Mouse (Mus musculus) heart, embryonic 10.5 days (tissue): ENCODE data around the gene Zpbp. TPM values are rescaled to one million over a fixed set of nuclear protein-coding genes. Genes with fewer than 3 reads are reported as not detected.

Experiments used
- DNase-seq: peaks from one replicate; pipeline ENCODE4 v3.0.0-alpha.2; 2017; ENCODE audit warnings: low spot score
- H3K27ac ChIP-seq: fragments of 300-500 bp; sonication (generic); 2 replicates; pipeline ENCODE4 v1.5.1; 2016; ENCODE audit warnings: mild to moderate bottlenecking
- H3K27me3 ChIP-seq: fragments of 300-500 bp; sonication (generic); 2 replicates; pipeline ENCODE4 v1.6.1; 2016; ENCODE audit warnings: mild to moderate bottlenecking; ENCODE audit not compliant: poor library complexity, insufficient read depth, severe bottlenecking
- H3K36me3 ChIP-seq: fragments of 300-500 bp; sonication (generic); 2 replicates; pipeline ENCODE4 v1.6.1; 2016; ENCODE audit warnings: mild to moderate bottlenecking, moderate library complexity
- H3K4me1 ChIP-seq: fragments of 300-500 bp; sonication (generic); 2 replicates; pipeline ENCODE4 v1.6.1; 2016; ENCODE audit warnings: mild to moderate bottlenecking
- H3K4me3 ChIP-seq: fragments of 300-500 bp; sonication (generic); 2 replicates; pipeline ENCODE4 v1.5.1; 2016; ENCODE audit warnings: mild to moderate bottlenecking, moderate library complexity
- H3K9me3 ChIP-seq: fragments of 300-500 bp; sonication (generic); 2 replicates; pipeline ENCODE4 v1.6.1; 2016; ENCODE audit warnings: mild to moderate bottlenecking, moderate library complexity
- WGBS: fragments of 180-500 bp; shearing (Covaris S2); methylation state at CpG from one replicate; pipeline ENCODE4 v1.1.7; 2016; 5-methylcytosine and 5-hydroxymethylcytosine counted together
- polyA plus RNA-seq: library from polyadenylated mRNA; unstranded; fragments of >200 nt; fragmentation: Nextera tagmentation; extraction: Ambion mirVana; gene quantifications from 2 replicates; pipeline ENCODE4 v1.2.1, GENCODE M21; 2016

The Zpbp gene
- polyA plus RNA-seq, 1 experiment from 2014 or later, result 0.60 TPM

DNA sequence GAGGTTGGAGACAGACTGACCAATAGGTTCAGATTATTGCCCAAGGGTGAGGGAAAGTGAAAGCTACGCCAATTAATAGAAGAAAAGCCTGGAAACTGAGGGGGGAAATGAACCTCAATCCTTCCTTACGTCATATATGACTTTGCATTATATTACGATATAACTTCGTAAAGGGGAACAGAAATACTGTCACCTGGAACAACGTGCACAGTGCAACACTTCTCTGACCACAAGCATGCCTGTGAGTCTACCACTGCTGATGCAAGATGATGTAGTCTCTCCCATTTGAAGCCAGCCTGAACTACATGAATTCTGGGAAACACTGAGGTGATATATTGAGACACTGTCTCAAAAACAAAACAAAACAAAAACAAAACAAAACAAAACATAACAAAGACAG is 90.9 kb downstream of the Zpbp start:
- no peaks in the 10 kb centered on the region for H3K4me1 ChIP-seq
- WGBS, result 84% methylated on average over 5 of the region's 5 CpGs
- no peaks in the 10 kb centered on the region for H3K36me3 ChIP-seq
- DNase-seq, result no peak
- no peak overlapping the region for H3K4me3 ChIP-seq
- no peaks in the 10 kb centered on the region for H3K27me3 ChIP-seq
- H3K27ac ChIP-seq, result no peak overlapping the region
- no peaks in the 10 kb centered on the region for H3K9me3 ChIP-seq

DNA sequence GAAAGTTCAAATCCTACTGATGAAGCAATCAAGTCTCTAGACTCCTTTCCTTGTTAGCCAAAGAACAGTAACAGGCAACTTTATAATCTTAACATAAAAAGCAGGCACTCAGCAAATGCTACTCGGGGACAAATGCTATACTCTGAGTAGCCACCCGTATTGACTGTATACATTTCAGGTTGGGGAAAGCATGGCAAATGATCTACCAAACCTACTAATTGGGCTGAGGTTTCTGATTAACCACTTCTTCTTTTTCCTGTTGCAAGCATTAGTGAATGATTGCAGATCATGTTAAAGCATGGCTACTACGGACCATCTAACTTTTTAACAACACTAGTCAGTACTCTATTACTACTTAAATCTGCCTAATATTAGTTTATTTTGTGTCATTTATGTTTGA is 178.7 kb downstream of the Zpbp start:
- Histone ChIP-seq H3K36me3 (no peaks in the 10 kb centered on the region), H3K4me3 (no peak overlapping the region), H3K27ac (no peak overlapping the region), H3K9me3 (no peaks in the 10 kb centered on the region), H3K27me3 (no peaks in the 10 kb centered on the region), H3K4me1 (no peaks in the 10 kb centered on the region)
- 77% methylated on average over 3 of the region's 3 CpGs for WGBS
- no peak for DNase-seq

DNA sequence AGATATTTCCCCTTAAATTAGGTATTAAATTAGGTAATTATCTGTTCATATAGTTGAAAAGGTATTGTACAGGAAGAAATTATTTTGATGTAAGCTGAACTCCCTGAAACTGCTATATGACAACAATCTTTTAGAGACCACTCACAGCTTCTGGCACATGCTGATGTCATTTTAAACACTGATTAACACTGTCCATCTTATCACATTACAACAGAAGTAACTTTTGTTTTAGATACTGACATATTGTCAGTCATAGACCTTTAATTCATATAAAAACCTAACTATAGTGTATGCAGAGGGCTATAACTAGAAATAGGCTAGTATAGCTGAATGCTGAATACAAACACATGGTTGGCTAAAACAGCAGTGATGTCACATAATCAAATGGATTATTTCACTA is 182.1 kb downstream of the Zpbp start:
- no peaks in the 10 kb centered on the region for H3K9me3 ChIP-seq
- H3K36me3 ChIP-seq, result no peaks in the 10 kb centered on the region
- no peak overlapping the region for H3K27ac ChIP-seq

DNA sequence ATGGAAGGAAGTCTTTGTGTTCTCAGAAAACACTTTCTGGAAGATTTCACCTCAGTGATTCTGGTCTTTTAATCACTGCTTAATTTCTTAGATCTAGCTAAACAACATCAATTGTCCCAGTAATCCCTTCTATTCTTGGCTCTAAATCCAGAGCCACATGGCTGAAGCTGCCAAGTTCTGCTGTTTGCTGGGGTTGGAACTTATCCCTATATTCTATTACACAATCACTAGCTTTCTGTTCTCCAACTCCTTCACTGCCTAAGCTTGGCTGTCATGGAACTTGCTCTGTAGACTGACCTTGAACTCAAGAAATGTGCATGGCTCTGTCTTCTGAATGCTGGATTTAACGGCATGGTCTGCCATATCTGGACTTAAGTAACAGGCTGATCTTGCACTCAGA is 204.9 kb downstream of the Zpbp start:
- Histone ChIP-seq H3K27me3 (no peaks in the 10 kb centered on the region), H3K4me3 (no peak overlapping the region), H3K9me3 (no peaks in the 10 kb centered on the region), H3K4me1 (no peaks in the 10 kb centered on the region), H3K36me3 (no peaks in the 10 kb centered on the region), H3K27ac (no peak overlapping the region)
- WGBS, result 84% methylated on average over 1 of the region's 1 CpGs
- DNase-seq, result no peak

More for the DNA sequence above, 182.1 kb downstream of the Zpbp start:
- no peak for DNase-seq
- no peaks in the 10 kb centered on the region for H3K27me3 ChIP-seq
- no peak overlapping the region for H3K4me3 ChIP-seq
- H3K4me1 ChIP-seq, result no peaks in the 10 kb centered on the region

DNA sequence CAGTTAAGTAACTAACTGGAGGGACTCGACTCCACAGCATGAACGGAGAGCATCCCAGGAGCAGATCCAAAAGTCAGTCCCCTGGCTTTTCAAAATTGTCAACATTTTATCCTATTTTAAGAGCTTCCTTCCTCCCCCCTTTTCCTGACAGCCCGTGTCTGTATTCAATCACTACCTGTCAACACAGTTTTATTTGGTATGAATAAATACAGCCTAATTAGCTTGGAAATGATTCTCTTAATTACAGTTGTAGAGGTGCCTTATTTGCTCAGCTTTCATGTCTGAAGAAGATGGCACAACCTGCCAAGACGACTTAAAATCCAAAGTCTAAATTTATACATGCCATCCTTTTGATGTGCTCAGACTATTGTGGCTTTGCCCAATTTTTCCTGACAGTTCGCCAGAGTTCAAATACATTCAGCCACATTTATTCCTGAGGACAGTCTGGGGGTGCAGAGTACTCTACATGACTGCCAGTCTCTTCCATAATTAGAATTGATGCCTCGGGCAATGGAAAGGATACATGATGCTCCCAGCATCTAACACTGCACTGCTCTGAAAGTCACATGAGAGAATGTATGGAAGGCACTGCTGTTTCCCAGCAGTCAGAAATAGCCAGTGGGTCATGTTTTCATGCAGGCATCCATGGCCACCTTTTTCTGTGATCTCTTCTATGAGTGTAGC is 219.4 kb downstream of the Zpbp start:
- no peak overlapping the region for H3K27ac ChIP-seq
- H3K9me3 ChIP-seq, result no peaks in the 10 kb centered on the region
- no peaks in the 10 kb centered on the region for H3K27me3 ChIP-seq
- H3K36me3 ChIP-seq, result no peaks in the 10 kb centered on the region
- no peak for DNase-seq
- 67% methylated on average over 6 of the region's 6 CpGs for whole genome bisulfite sequencing
- no peak overlapping the region for H3K4me3 ChIP-seq
- no peaks in the 10 kb centered on the region for H3K4me1 ChIP-seq

DNA sequence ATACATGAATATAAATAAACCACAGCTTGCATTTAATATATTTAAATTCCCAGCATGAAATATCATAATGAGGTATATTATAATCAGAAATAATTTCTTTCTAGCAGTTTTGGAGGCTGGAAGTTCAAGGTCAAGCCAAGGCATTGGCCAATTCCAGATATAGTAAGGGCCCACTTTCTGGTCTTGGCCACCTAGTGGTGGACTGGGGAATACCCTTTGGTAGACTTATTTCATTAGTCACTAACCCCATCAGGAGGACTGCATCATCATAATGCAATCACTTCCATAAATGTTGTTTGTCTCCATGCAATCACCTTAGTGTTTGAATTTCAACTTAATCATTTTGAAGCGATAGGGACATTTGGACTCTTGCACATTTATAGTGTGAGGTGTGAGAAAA is 222.9 kb downstream of the Zpbp start:
- H3K36me3 ChIP-seq, result no peaks in the 10 kb centered on the region
- H3K4me3 ChIP-seq, result no peak overlapping the region
- no peaks in the 10 kb centered on the region for H3K4me1 ChIP-seq
- WGBS, result 64% methylated on average over 1 of the region's 1 CpGs
- no peaks in the 10 kb centered on the region for H3K27me3 ChIP-seq
- no peak overlapping the region for H3K27ac ChIP-seq
- DNase-seq, result no peak
- no peaks in the 10 kb centered on the region for H3K9me3 ChIP-seq

Other genes starting within 250 kb of the Zpbp start
- 0.55 and 1.7 TPM in 2 replicates for gene Spata48, start 314 bp downstream of the Zpbp start, polyA plus RNA-seq
- not detected in 2 replicates for gene 4930512M02Rik, start 165.4 kb upstream of the Zpbp start, polyA plus RNA-seq
- gene Ikzf1, start 222.6 kb upstream of the Zpbp start, polyA plus RNA-seq, result 7.2 and 7.4 TPM in 2 replicates